Mouse (Mus musculus) c-Kit-positive CD71-negative TER-119-negative erythroid progenitor cells, embryonic 14.5 days (primary cell): ENCODE results near the gene Lbr.

Experiments used
- DNase-seq: peaks from one replicate; pipeline ENCODE4 v3.0.0-alpha.2; 2013; ENCODE audit warnings: low read depth

The Lbr gene

GRCm38 (mm10) chr1:181776541-181776940, 66.3 kb downstream of the Lbr start:
- DNase-seq = no peak

- DNase-seq = no peak
These were observed 71.0 kb downstream of the Lbr start for GRCm38 (mm10) chr1:181771871-181772270.

GRCm38 (mm10) chr1:181769392-181769791, 73.5 kb downstream of the Lbr start:
- DNase-seq = no peak
